Mouse (Mus musculus): Measurements from ENCODE around the gene Gm45713. TPM values are rescaled to one million over a fixed set of nuclear protein-coding genes. Genes with fewer than 3 reads are reported as not detected.
A peak's percentile ranks its signal among the peaks of the same experiment; 100 is the strongest.

The Gm45713 gene
- polyA plus RNA-seq (2015; fragmentation: Nextera tagmentation; extraction: Ambion mirVana), result 0.70 and 0.82 TPM in 2 replicates

DNA sequence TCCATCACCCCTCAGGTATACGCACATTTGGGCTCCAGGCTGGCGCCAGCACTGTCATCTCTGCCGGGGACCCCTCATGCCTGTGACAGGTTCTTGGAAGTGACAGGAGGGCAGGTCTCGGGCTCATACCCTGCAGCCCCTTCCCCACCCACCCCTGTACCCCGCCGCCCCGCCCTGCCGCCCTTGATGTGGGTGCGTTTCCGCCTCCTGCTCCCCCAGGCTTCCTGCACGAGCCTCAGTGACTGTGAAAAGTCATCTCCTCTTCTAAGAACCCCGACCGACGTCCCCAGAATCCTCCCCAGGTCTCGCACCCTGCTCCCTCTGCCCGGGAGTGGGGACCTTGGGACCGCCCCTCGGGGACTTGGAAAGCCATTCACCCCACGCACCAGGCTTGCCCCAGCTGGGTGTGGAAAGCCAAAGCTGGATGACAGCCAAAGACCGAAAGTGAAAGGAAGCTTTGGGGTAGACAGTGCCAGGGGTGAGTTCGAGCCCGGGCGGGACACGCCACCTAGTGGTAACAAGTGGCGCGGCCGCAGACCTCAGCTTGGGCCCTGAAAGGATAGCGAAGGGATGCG lies at the start of gene Gm45713, which contains the start of gene Flt3l:
TSS of gene Gm45713 (minus strand) at position 239 of the 575 bp plus-strand sequence.
TSS of gene Flt3l (minus strand) at position 440 of the 575 bp plus-strand sequence.
- Histone ChIP-seq H3K4me2 (replicated peaks; ENCODE audit: low read depth) (peak within 1 kb of the TSS; percentile 85), H3K9me3 (ENCODE audit: control insufficient read depth) (no peaks in the 10 kb centered on the region), H3K4me3 (ENCODE audit: low read depth, low read length) (peak within 1 kb of the TSS; percentile 64), H3K9ac (ENCODE audit: low read depth, low read length) (peak within 1 kb of the TSS; percentile 53), H3K4me1 (replicated peaks; ENCODE audit: control insufficient read depth, insufficient read depth, low read length) (no peaks in the 10 kb centered on the region), H3K36me3 (ENCODE audit: control insufficient read depth, insufficient read depth) (0 out of 2 replicates have a peak, but pooled peaks cover 2% of the 10 kb centered on the region), H3K27ac (ENCODE audit: low read depth, low read length) (peak within 1 kb of the TSS; percentile 35; the same call in 1 of the 2 replicates), H3K27me3 (replicated peaks; ENCODE audit: control insufficient read depth, insufficient read depth, low read length) (no peaks in the 10 kb centered on the region)
- WGBS, result 4% methylated on average over 29 of the region's 29 CpGs
- peak; percentile 80 for ATAC-seq
- TF ChIP-seq CTCF (IDR thresholded peaks at IDR 0.05; ENCODE audit: low read depth), result peak; percentile 98

GRCm38 (mm10) chr7:45183672-45184071 lies 47.6 kb upstream of the Gm45713 start:
- no peak overlapping the region for H3K4me2 ChIP-seq (replicated peaks; ENCODE audit: low read depth)
- no peaks in the 10 kb centered on the region for H3K36me3 ChIP-seq (ENCODE audit: control insufficient read depth, insufficient read depth)
- H3K4me3 ChIP-seq (ENCODE audit: low read depth, low read length), result no peak overlapping the region
- H3K27me3 ChIP-seq (replicated peaks; ENCODE audit: control insufficient read depth, insufficient read depth, low read length), result peaks cover 73% of the 10 kb centered on the region
- no peaks in the 10 kb centered on the region for H3K9me3 ChIP-seq (ENCODE audit: control insufficient read depth)
- TF ChIP-seq CTCF (IDR thresholded peaks at IDR 0.05; ENCODE audit: low read depth), result no peak
- H3K9ac ChIP-seq (ENCODE audit: low read depth, low read length), result no peak overlapping the region
- H3K27ac ChIP-seq (ENCODE audit: low read depth, low read length), result no peak overlapping the region
- no peak for ATAC-seq
- 0 out of 2 replicates have a peak, but pooled peaks cover 3% of the 10 kb centered on the region for H3K4me1 ChIP-seq (replicated peaks; ENCODE audit: control insufficient read depth, insufficient read depth, low read length)
- WGBS, result 60% methylated on average over 7 of the region's 7 CpGs

DNA sequence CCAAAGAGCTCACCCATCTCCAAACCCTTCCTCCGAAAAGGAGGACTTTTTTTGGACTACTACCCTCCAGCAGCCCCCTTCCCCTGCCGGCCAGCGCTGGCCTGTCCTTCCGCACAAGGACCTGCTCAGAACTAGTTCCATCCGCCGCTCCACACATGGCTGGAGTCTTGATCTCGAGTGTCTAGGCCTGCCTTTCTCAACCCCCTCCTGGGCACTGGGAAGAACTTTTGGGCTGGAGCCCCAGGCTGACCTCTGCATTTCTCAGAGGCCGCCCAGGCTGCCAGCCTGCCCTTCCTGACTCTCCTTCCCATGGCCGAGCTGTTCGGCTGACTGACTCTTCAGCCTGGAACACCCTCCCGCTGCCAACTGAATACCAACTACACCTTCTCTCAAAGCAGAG lies 46.6 kb upstream of the Gm45713 start:
- WGBS, result 14% methylated on average over 11 of the region's 11 CpGs
- peak; percentile 14; the same call in 1 of the 2 replicates for TF ChIP-seq CTCF (IDR thresholded peaks at IDR 0.05; ENCODE audit: low read depth)
- ATAC-seq, result peak; percentile 8; the same call in 1 of the 2 replicates
- Histone ChIP-seq H3K9me3 (ENCODE audit: control insufficient read depth) (no peaks in the 10 kb centered on the region), H3K9ac (ENCODE audit: low read depth, low read length) (no peak overlapping the region), H3K27me3 (replicated peaks; ENCODE audit: control insufficient read depth, insufficient read depth, low read length) (peaks cover 81% of the 10 kb centered on the region), H3K27ac (ENCODE audit: low read depth, low read length) (no peak overlapping the region), H3K4me3 (ENCODE audit: low read depth, low read length) (no peak overlapping the region; the same call in 1 of the 2 replicates), H3K4me2 (replicated peaks; ENCODE audit: low read depth) (peak overlapping the region; percentile 56), H3K36me3 (ENCODE audit: control insufficient read depth, insufficient read depth) (no peaks in the 10 kb centered on the region), H3K4me1 (replicated peaks; ENCODE audit: control insufficient read depth, insufficient read depth, low read length) (0 out of 2 replicates have a peak, but pooled peaks cover 3% of the 10 kb centered on the region)

DNA sequence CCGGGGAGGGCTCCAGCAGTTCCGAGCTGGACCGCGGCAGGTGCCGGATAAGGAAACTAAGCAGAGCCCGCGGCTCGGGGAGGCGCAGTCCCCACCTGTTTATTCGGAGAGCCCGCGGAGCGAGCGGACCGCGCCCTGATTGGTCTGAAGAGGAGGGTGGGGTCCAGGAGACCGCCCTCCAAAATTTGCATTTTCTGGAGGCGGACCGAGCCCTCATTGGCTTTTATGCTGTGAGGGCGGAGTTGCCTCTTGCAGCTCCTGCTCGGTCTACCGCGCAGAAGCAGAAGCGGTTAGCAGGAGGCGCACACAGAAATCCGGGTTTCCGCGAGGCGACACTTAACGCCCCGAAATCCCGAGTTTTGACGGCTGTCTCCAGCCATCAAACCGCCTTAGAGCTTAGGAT lies 46.2 kb upstream of the Gm45713 start:
- Histone ChIP-seq H3K4me1 (replicated peaks; ENCODE audit: control insufficient read depth, insufficient read depth, low read length) (0 out of 2 replicates have a peak, but pooled peaks cover 3% of the 10 kb centered on the region), H3K27ac (ENCODE audit: low read depth, low read length) (no peak overlapping the region), H3K27me3 (replicated peaks; ENCODE audit: control insufficient read depth, insufficient read depth, low read length) (peaks cover 85% of the 10 kb centered on the region), H3K9ac (ENCODE audit: low read depth, low read length) (no peak overlapping the region), H3K9me3 (ENCODE audit: control insufficient read depth) (no peaks in the 10 kb centered on the region), H3K4me3 (ENCODE audit: low read depth, low read length) (peak overlapping the region; percentile 4), H3K4me2 (replicated peaks; ENCODE audit: low read depth) (peak overlapping the region; percentile 56), H3K36me3 (ENCODE audit: control insufficient read depth, insufficient read depth) (no peaks in the 10 kb centered on the region)
- no peak for TF ChIP-seq CTCF (IDR thresholded peaks at IDR 0.05; ENCODE audit: low read depth)
- ATAC-seq, result peak; percentile 80
- WGBS, result under 1% methylated on average over 34 of the region's 34 CpGs

- H3K4me2 ChIP-seq (replicated peaks; ENCODE audit: low read depth), result peak overlapping the region; percentile 56
- H3K4me3 ChIP-seq (ENCODE audit: low read depth, low read length), result peak overlapping the region; percentile 9
- H3K9ac ChIP-seq (ENCODE audit: low read depth, low read length), result no peak overlapping the region
- H3K36me3 ChIP-seq (ENCODE audit: control insufficient read depth, insufficient read depth), result no peaks in the 10 kb centered on the region
- peaks cover 86% of the 10 kb centered on the region for H3K27me3 ChIP-seq (replicated peaks; ENCODE audit: control insufficient read depth, insufficient read depth, low read length)
- H3K27ac ChIP-seq (ENCODE audit: low read depth, low read length), result no peak overlapping the region
- 0 out of 2 replicates have a peak, but pooled peaks cover 3% of the 10 kb centered on the region for H3K4me1 ChIP-seq (replicated peaks; ENCODE audit: control insufficient read depth, insufficient read depth, low read length)
- TF ChIP-seq CTCF (IDR thresholded peaks at IDR 0.05; ENCODE audit: low read depth), result peak; percentile 43
- ATAC-seq, result 0 out of 2 replicates have a peak, but pooled peaks have one; percentile 31
- 9% methylated on average over 35 of the region's 35 CpGs for WGBS
- H3K9me3 ChIP-seq (ENCODE audit: control insufficient read depth), result no peaks in the 10 kb centered on the region
Measured at GRCm38 (mm10) chr7:45181540-45181939, 45.5 kb upstream of the Gm45713 start.

GRCm38 (mm10) chr7:45180896-45181477 lies 45.0 kb upstream of the Gm45713 start, which contains the start of gene Pth2:
Pth2 (plus strand) TSS chr7:45180995.
- Histone ChIP-seq H3K4me1 (replicated peaks; ENCODE audit: control insufficient read depth, insufficient read depth, low read length) (0 out of 2 replicates have a peak, but pooled peaks cover 3% of the 10 kb centered on the region), H3K36me3 (ENCODE audit: control insufficient read depth, insufficient read depth) (no peaks in the 10 kb centered on the region), H3K27me3 (replicated peaks; ENCODE audit: control insufficient read depth, insufficient read depth, low read length) (peaks cover 86% of the 10 kb centered on the region), H3K27ac (ENCODE audit: low read depth, low read length) (no peak within 1 kb of the TSS), H3K4me3 (ENCODE audit: low read depth, low read length) (peak within 1 kb of the TSS; percentile 9), H3K4me2 (replicated peaks; ENCODE audit: low read depth) (peak within 1 kb of the TSS; percentile 56), H3K9ac (ENCODE audit: low read depth, low read length) (no peak within 1 kb of the TSS), H3K9me3 (ENCODE audit: control insufficient read depth) (no peaks in the 10 kb centered on the region)
- ATAC-seq, result no peak
- 23% methylated on average over 20 of the region's 20 CpGs for WGBS
- no peak for TF ChIP-seq CTCF (IDR thresholded peaks at IDR 0.05; ENCODE audit: low read depth)
